Mouse (Mus musculus) splenic B cell, adult 2 months (primary cell): ENCODE results near the gene Selenom.

ENCODE experiments used
- DNase-seq: peaks from one replicate; pipeline ENCODE4 v3.0.0-alpha.2; 2011; ENCODE audit warnings: low read depth, low spot score
- H3K27me3 ChIP-seq: 2 replicates; pipeline ENCODE4 v1.6.1; 2012; ENCODE audit warnings: mild to moderate bottlenecking, low read length, moderate library complexity, mixed read lengths; ENCODE audit not compliant: control insufficient read depth, poor library complexity, insufficient read depth, severe bottlenecking
- H3K36me3 ChIP-seq: 2 replicates; pipeline ENCODE4 v1.6.1; 2012; ENCODE audit warnings: mild to moderate bottlenecking, low read length, moderate library complexity, mixed read lengths; ENCODE audit not compliant: control insufficient read depth, poor library complexity, insufficient read depth, severe bottlenecking

The Selenom gene

DNA sequence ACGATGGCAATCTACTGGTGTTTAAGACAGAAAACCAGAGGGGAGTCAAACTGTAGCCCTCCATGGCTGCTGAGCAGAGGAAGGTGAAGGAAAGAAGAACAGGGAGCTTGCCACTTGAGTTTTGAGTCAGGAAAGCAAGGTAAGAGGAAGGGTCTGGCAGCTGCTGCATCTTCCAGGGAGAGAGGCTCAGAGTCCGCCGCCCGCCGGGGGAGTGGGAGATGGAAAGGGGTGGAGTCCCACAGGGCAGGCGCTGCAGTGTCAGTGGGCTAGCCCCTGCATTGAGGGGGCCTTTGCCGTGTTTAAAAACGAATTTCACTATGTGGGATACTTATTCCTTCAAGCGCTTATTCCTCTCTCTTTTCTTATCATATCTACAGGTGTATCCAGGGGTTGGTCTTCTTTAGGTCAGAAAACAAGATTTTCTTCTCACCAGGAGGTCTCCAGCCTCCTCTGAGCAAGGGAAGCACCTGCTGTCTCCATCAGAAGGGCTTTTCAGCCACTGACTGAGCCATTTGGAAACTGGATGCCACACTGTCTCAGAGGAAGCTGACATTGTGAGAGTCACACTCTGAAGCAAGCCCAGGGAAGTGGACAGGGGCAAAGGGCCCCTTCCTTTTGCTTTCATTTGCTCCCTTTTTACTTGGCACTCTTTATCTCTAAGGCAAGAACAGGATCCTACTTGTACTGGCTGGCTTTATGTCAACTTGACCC is 31.2 kb downstream of the Selenom start:
- H3K36me3 ChIP-seq = no peaks in the 10 kb centered on the region
- H3K27me3 ChIP-seq = no peaks in the 10 kb centered on the region
- DNase-seq = no peak

DNA sequence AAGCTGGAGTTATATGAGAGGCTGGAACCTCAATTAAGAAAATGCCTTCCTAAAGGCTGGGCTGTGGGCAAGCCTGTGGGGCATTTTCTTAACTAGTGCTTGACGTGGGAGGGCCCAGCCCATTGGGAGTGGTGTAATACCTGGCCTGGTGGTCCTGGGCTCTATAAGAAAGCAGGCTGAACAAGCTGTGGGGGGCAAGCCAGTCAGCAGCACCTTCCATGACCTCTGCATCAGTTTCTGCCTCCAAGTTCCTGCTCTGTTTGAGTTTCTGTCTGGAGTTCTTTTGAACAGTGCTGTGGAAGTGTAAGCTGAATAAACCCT is 31.7 kb downstream of the Selenom start:
- Histone ChIP-seq H3K27me3 (no peaks in the 10 kb centered on the region), H3K36me3 (no peaks in the 10 kb centered on the region)
- no peak for DNase-seq

DNA sequence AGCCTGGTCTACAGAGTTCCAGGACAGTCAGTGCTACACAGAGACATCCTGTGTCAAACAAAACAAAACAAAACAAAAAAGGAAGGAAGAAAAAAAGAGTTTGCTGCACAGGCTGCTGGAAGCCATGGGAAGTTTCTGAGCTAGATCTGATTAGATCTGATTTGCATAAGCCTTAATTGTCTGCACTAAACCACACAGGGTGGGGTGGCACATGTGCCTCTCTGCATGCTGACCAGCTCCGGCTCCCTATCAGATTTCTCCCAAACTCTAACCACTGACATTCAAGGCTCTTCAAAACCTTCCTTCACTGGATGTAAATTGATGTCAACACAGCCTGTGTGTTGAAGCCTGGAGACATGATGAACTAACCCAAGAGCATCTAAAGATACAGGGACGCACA is 32.6 kb downstream of the Selenom start:
- DNase-seq = no peak
- H3K27me3 ChIP-seq = no peaks in the 10 kb centered on the region

GRCm38 (mm10) chr11:3547969-3548368 is 33.5 kb downstream of the Selenom start:
- DNase-seq = peak; percentile 26
- H3K36me3 ChIP-seq = no peaks in the 10 kb centered on the region
- H3K27me3 ChIP-seq = no peaks in the 10 kb centered on the region

More for the DNA sequence above, 32.6 kb downstream of the Selenom start:
- H3K36me3 ChIP-seq = no peaks in the 10 kb centered on the region

DNA sequence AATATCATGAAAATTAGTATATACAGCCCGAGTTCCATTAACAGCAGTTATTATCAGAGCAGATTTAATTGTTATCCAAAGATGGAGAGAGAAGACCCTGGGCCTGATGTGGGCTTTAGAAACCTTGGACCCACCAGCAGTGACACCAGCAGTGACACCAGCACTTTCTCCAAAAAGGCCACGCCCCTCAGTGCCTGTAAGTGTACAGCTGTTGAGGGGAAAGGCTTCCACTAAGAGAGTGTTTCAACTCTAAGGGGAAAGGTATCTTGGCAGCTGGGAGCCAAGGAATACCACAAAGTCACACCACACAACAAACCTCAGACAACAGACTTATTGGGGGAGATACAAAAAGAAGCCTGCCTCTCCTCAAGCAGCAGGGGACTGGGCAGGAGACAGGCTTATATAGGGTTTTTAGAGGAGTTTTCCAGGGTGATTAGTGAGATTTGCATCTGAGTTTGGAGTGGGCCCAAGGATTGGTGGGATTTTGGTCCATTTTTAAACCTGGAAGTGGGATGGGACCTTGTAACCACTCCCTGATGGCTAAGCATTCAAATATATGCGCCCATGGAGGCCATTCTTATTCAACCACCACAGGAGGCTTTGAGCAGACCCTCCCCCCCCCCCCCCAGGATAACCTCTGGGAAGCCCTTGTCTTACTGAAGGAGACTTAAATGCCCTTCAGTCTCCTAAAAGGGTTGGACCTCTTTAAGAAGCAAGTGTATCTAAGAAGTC is 34.2 kb downstream of the Selenom start:
- no peak for DNase-seq
- no peaks in the 10 kb centered on the region for H3K27me3 ChIP-seq
- no peaks in the 10 kb centered on the region for H3K36me3 ChIP-seq

GRCm38 (mm10) chr11:3549791-3550190 is 35.3 kb downstream of the Selenom start:
- Histone ChIP-seq H3K36me3 (no peaks in the 10 kb centered on the region), H3K27me3 (no peaks in the 10 kb centered on the region)
- DNase-seq = no peak

GRCm38 (mm10) chr11:3554976-3555375 is 40.5 kb downstream of the Selenom start:
- no peaks in the 10 kb centered on the region for H3K36me3 ChIP-seq
- no peak for DNase-seq
- no peaks in the 10 kb centered on the region for H3K27me3 ChIP-seq

- no peaks in the 10 kb centered on the region for H3K27me3 ChIP-seq
- no peaks in the 10 kb centered on the region for H3K36me3 ChIP-seq
- no peak for DNase-seq
Measured at GRCm38 (mm10) chr11:3557852-3558251, 43.4 kb downstream of the Selenom start.

DNA sequence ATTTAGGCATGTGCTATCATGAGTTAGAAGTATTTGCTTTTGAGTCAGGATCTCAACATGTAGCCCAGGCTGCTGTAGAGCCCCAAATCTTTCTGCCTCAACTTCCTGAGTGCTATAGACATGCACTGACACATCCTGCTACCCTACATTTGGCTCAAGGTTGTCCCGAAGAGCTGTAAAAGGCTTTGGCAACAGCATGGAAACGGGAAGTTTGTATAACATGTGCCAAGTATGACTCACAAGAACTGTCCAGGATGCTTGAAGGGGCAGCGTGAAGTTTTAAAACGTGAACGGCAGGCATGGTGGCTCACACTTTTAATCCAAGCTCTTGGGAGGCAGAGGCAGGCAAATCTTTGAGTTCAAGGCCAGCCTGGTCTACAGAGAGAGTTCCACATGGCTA is 45.7 kb downstream of the Selenom start:
- no peaks in the 10 kb centered on the region for H3K36me3 ChIP-seq
- no peaks in the 10 kb centered on the region for H3K27me3 ChIP-seq
- DNase-seq = no peak

DNA sequence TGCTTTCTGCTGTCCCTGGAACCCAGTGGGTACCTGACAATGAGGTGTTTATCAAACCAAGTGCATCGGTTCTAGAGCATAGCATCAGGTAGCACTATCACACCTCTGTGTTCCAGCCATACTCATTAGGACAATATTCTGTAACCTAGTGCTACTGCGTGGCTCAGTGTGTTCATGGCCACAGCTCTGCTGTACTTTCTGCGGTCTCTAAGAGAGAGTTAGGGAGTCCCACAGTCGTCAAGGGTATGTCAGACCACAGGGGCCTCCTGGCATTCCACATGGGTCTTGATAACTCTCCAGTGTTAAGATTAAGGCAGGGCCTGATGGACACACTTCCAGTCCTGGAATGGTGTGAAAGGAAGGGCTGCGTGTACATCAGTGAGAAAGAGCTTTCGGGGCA is 49.4 kb downstream of the Selenom start:
- Histone ChIP-seq H3K36me3 (no peaks in the 10 kb centered on the region), H3K27me3 (no peaks in the 10 kb centered on the region)
- no peak for DNase-seq

DNA sequence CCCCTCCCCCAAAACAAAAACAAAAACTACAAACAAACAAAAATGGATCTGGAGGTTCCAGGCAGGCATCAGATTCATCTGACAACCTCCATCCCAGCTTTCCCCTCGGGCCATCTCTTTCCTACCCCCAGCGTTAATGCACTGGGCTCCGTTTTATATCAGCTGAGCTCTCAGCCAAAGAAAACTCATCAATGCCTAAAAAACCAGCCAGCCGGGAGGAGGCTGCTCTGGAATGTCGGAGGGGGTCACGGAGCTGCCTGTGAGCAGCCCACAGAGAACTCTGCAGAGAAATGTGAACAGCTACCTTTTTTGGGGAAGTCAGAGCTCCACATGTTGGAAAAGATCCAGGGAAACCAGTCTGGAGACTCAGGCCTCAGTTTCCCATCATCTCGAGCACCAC is 50.0 kb downstream of the Selenom start:
- no peaks in the 10 kb centered on the region for H3K36me3 ChIP-seq
- DNase-seq = no peak
- no peaks in the 10 kb centered on the region for H3K27me3 ChIP-seq

DNA sequence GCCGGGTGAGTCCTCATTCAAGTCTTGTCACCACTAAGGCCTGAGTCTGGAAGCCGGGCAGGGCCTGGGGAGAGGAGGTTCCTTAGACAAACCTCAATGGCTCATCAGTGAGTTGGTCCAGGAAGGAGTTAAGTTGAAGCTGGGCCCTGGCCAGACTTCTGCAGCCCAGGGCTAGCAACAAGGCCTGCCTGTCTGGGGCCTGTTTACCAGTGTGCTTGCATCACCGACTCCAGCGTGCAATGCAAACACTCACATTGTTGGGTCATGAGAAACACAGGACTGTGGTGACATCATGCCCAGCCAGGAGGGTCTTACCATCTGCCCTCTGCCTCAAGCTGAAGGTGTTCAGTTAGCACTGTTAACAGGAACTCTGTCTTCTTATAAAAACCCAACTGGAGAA is 51.5 kb downstream of the Selenom start:
- Histone ChIP-seq H3K36me3 (no peaks in the 10 kb centered on the region), H3K27me3 (no peaks in the 10 kb centered on the region)
- no peak for DNase-seq
